Mouse (Mus musculus) liver, adult 2 months (tissue): ENCODE measurements around the gene Gm2174. TPM values are rescaled to one million over a fixed set of nuclear protein-coding genes. Genes with fewer than 3 reads are reported as not detected.

ENCODE experiments used
- DNase-seq: peaks from one replicate; pipeline ENCODE4 v3.0.0-alpha.2; 2011; ENCODE audit warnings: low read depth, low spot score; ENCODE audit errors: extremely low read depth
- H3K27ac ChIP-seq: fragments of 200-500 bp; replicated peaks from 2 replicates; pipeline ENCODE4 v1.5.1; 2012; ENCODE audit warnings: low read depth, mild to moderate bottlenecking, control low read depth, inconsistent platforms, low read length; ENCODE audit not compliant: insufficient read depth
- H3K27me3 ChIP-seq: fragments of 200-500 bp; 2 replicates; pipeline ENCODE4 v1.6.1; 2012; ENCODE audit warnings: mild to moderate bottlenecking, moderate library complexity, low read length, inconsistent platforms; ENCODE audit not compliant: control insufficient read depth, insufficient read depth
- H3K36me3 ChIP-seq: fragments of 200-500 bp; 2 replicates; pipeline ENCODE4 v1.6.1; 2012; ENCODE audit warnings: low read length, inconsistent platforms; ENCODE audit not compliant: control insufficient read depth, insufficient read depth
- H3K4me1 ChIP-seq: fragments of 200-500 bp; 2 replicates; pipeline ENCODE4 v1.6.1; 2011; ENCODE audit warnings: low read length; ENCODE audit not compliant: control insufficient read depth, insufficient read depth
- H3K4me3 ChIP-seq: fragments of 200-500 bp; 2 replicates; pipeline ENCODE4 v1.5.1; 2011; ENCODE audit warnings: low read depth, mild to moderate bottlenecking, control low read depth, low read length, moderate library complexity; ENCODE audit not compliant: insufficient read depth
- H3K79me2 ChIP-seq: fragments of 200-500 bp; 2 replicates; pipeline ENCODE4 v1.6.1; 2012; ENCODE audit warnings: inconsistent platforms, mild to moderate bottlenecking, low read length, moderate library complexity; ENCODE audit not compliant: control insufficient read depth, insufficient read depth
- H3K9ac ChIP-seq: fragments of 200-500 bp; 2 replicates; pipeline ENCODE4 v1.6.1; 2012; ENCODE audit warnings: low read depth, mild to moderate bottlenecking, control low read depth, inconsistent platforms, low read length
- CTCF ChIP-seq: fragments of 200-500 bp; IDR thresholded peaks from 2 replicates; pipeline ENCODE4 v1.5.1; 2011; ENCODE audit warnings: low read depth, low read length, control low read depth
- POLR2A ChIP-seq: fragments of 200-500 bp; IDR thresholded peaks from 2 replicates; pipeline ENCODE4 v1.6.1; 2011; ENCODE audit warnings: low read length, control low read depth; ENCODE audit not compliant: insufficient read depth; ENCODE audit errors: extremely low read depth
- WGBS: fragments of 180-500 bp; shearing (Covaris S2); methylation state at CpG from one replicate; pipeline ENCODE4 v1.1.7; 2018; 5-methylcytosine and 5-hydroxymethylcytosine counted together
- polyA plus RNA-seq: library from polyadenylated mRNA; depleted of rRNA; stranded (reverse); fragments of >200 nt; gene quantifications from 2 replicates; pipeline ENCODE4 v1.2.3, GENCODE M21; 2012; rRNA removed
- total RNA-seq: library from RNA; depleted of rRNA; stranded (reverse); fragments of >200 nt; gene quantifications from 2 replicates; pipeline ENCODE4 v1.2.3, GENCODE M21; 2014; rRNA removed

The Gm2174 gene
- total RNA-seq (not detected in 2 replicates), polyA plus RNA-seq (not detected in 2 replicates)

- DNase-seq, result no peak
- Histone ChIP-seq H3K4me1 (no peaks in the 10 kb centered on the region), H3K27ac (no peak within 1 kb of the TSS), H3K36me3 (no peaks in the 10 kb centered on the region), H3K9ac (no peak within 1 kb of the TSS), H3K79me2 (no peaks in the 10 kb centered on the region), H3K4me3 (no peak within 1 kb of the TSS), H3K27me3 (no peaks in the 10 kb centered on the region)
- TF ChIP-seq POLR2A (no peak), CTCF (no peak)
- 62% methylated on average over 4 of the region's 4 CpGs for WGBS
These were observed at the start of gene Gm2174 for GRCm38 (mm10) chrX:56447524-56448015. Gene Gm2174, plus strand, starts transcription at chrX:56447965.

GRCm38 (mm10) chrX:56404646-56405045 lies 43.1 kb upstream of the Gm2174 start:
- 31% methylated on average over 2 of the region's 2 CpGs for WGBS
- Histone ChIP-seq H3K9ac (no peak overlapping the region), H3K4me3 (no peak overlapping the region)

GRCm38 (mm10) chrX:56405482-56405881 lies 42.3 kb upstream of the Gm2174 start:
- H3K4me1 ChIP-seq, result no peaks in the 10 kb centered on the region
- no peak overlapping the region for H3K27ac ChIP-seq
- no peak overlapping the region for H3K9ac ChIP-seq
- no peak for DNase-seq
- no peaks in the 10 kb centered on the region for H3K36me3 ChIP-seq
- no peak overlapping the region for H3K4me3 ChIP-seq
- H3K79me2 ChIP-seq, result no peaks in the 10 kb centered on the region
- TF ChIP-seq POLR2A, result no peak
- TF ChIP-seq CTCF, result no peak
- H3K27me3 ChIP-seq, result no peaks in the 10 kb centered on the region
- WGBS, result 50% methylated on average over 1 of the region's 1 CpGs

More at GRCm38 (mm10) chrX:56404646-56405045, 43.1 kb upstream of the Gm2174 start:
- no peak for DNase-seq
- Histone ChIP-seq H3K4me1 (no peaks in the 10 kb centered on the region), H3K79me2 (no peaks in the 10 kb centered on the region), H3K36me3 (no peaks in the 10 kb centered on the region), H3K27me3 (no peaks in the 10 kb centered on the region), H3K27ac (no peak overlapping the region)
- no peak for TF ChIP-seq CTCF
- no peak for TF ChIP-seq POLR2A

GRCm38 (mm10) chrX:56406128-56406527 lies 41.6 kb upstream of the Gm2174 start:
- no peak overlapping the region for H3K9ac ChIP-seq
- no peaks in the 10 kb centered on the region for H3K79me2 ChIP-seq
- H3K27me3 ChIP-seq, result no peaks in the 10 kb centered on the region
- 68% methylated on average over 5 of the region's 5 CpGs for WGBS
- no peak for DNase-seq
- H3K27ac ChIP-seq, result no peak overlapping the region
- no peaks in the 10 kb centered on the region for H3K36me3 ChIP-seq
- H3K4me3 ChIP-seq, result no peak overlapping the region
- no peaks in the 10 kb centered on the region for H3K4me1 ChIP-seq
- TF ChIP-seq POLR2A (no peak), CTCF (no peak)

- peak; percentile 12 for DNase-seq
- Histone ChIP-seq H3K79me2 (no peaks in the 10 kb centered on the region), H3K4me3 (no peak overlapping the region), H3K27ac (no peak overlapping the region), H3K36me3 (no peaks in the 10 kb centered on the region), H3K27me3 (no peaks in the 10 kb centered on the region), H3K4me1 (no peaks in the 10 kb centered on the region), H3K9ac (no peak overlapping the region)
- 51% methylated on average over 3 of the region's 3 CpGs for WGBS
- no peak for TF ChIP-seq CTCF
- no peak for TF ChIP-seq POLR2A
These were observed 31.5 kb upstream of the Gm2174 start for GRCm38 (mm10) chrX:56416277-56416676.

GRCm38 (mm10) chrX:56417541-56417940 lies 30.2 kb upstream of the Gm2174 start:
- no peaks in the 10 kb centered on the region for H3K4me1 ChIP-seq
- H3K4me3 ChIP-seq, result no peak overlapping the region
- H3K36me3 ChIP-seq, result no peaks in the 10 kb centered on the region
- no peak for DNase-seq
- WGBS, result 68% methylated on average over 4 of the region's 4 CpGs
- no peak overlapping the region for H3K27ac ChIP-seq
- H3K9ac ChIP-seq, result no peak overlapping the region
- H3K27me3 ChIP-seq, result no peaks in the 10 kb centered on the region
- TF ChIP-seq POLR2A (no peak), CTCF (no peak)
- no peaks in the 10 kb centered on the region for H3K79me2 ChIP-seq
